Mouse (Mus musculus) lung, adult 18-20 months (tissue): ENCODE measurements around the gene Rasgrp1.
A peak's percentile ranks its signal among the peaks of the same experiment; 100 is the strongest.

ENCODE experiments used
- DNase-seq, 2 experiments: peaks; one replicate each; pipeline ENCODE4 v3.0.0; 2022; ENCODE audit warnings: mixed read lengths in 2 of 2

Gene Rasgrp1

DNA sequence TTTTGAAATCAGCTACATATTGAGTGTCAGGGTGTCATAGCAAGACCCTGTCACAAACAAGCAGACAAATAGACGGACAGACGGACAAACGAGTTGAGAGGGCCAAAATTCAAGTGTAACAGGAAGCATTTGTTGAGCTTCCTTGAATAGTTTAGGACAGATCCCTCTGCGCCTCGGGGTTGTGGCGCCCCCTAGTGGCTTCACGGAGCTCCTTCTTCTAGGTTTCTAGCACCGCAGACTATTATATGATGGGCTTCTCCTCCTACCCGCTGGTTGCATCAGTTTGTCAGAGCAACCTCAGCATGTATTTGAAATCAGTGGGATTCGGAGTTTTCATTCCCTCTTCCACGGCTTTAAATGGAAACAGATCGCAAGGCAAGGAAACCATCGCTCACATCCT is 111.5 kb downstream of the Rasgrp1 start:
- peak; percentile 67 to 72 for DNase-seq

DNA sequence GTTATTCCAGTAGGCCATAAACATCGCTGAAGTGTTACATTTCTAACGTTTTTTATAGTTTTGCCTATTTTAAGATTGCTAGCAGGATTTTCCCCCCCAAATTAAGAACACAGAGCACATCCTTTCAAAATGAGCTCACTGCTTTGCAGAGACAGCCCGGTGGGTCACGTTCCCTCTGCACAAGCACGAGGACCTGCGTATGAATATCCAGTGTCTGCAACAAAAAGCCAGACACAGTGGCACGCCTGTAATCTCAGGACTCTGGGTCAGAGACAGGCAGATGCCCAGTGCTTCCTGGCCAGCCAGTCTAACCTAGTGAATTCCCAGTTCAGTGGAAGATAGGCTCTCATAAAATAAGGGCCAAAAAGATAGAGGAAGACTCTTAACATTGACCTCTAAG is 112.5 kb downstream of the Rasgrp1 start:
- DNase-seq = no peak
